Mouse (Mus musculus): ENCODE measurements around the gene Sprr2b.
"Not testable (repeated sequence)": the region's sequence is repeated elsewhere in the genome, so short reads cannot be mapped to it uniquely, and the experiment has no call there.

Sprr2b gene

DNA sequence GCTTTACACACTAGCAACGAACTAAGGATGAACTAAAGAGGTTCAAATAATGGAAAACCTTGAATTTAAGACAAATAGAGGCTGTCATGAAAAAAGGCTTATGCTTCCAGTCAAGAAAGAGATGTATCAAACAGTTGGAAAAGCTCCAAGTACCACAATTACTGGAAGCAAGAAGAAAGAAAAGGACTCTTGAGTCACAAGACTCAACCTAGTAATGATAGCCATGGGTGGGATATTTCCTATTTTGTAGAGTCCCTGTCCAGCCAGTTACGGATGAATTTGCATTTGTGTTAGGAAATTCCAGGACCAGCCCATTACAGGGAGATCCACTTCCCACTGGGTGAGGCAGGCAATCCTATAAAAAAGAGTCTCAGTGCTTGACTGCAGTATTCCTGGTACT is at the start of gene Sprr2b:
Gene Sprr2b (plus strand): TSS at position 301 of the 400 bp plus-strand sequence.
- no peak for DNase-seq (ENCODE audit: low read depth, low spot score)

GRCm38 (mm10) chr3:92271414-92271985 is 44.9 kb upstream of the Sprr2b start:
- DNase-seq (ENCODE audit: low read depth, low spot score) = not testable (repeated sequence)

GRCm38 (mm10) chr3:92273504-92273903 is 42.9 kb upstream of the Sprr2b start:
- not testable (repeated sequence) for DNase-seq (ENCODE audit: low read depth, low spot score)

GRCm38 (mm10) chr3:92274018-92274417 is 42.4 kb upstream of the Sprr2b start:
- not testable (repeated sequence) for DNase-seq (ENCODE audit: low read depth, low spot score)

- DNase-seq (ENCODE audit: low read depth, low spot score) = not testable (repeated sequence)
Observed at GRCm38 (mm10) chr3:92279663-92280062, 36.8 kb upstream of the Sprr2b start.

GRCm38 (mm10) chr3:92280963-92281606 is 35.3 kb upstream of the Sprr2b start:
- DNase-seq (ENCODE audit: low read depth, low spot score) = not testable (repeated sequence)

DNA sequence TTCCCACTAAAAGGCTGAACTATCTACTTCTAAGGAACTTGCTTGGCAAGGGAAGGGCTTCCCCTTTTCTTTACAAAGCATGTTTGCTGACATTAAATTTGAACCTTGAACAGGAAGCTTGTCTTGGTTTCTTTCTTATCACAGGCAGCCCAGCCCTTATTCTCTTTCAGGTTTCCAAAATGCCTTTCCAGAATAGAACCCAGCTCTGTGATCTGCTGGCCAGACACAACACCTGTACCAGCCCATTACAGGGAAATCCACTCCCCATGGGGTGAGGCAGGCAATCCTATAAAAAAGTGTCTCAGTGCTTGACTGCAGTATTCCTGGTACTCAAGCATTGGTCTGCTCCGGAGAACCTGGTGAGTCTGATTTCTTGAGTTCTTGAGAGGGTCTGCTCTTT is 31.3 kb upstream of the Sprr2b start, which contains the start of gene Sprr2a3:
Gene Sprr2a3 (plus strand): TSS at position 317 of the 400 bp plus-strand sequence.
- not testable (repeated sequence) for DNase-seq (ENCODE audit: low read depth, low spot score)

- DNase-seq (ENCODE audit: low read depth, low spot score) = not testable (repeated sequence)
Observed at GRCm38 (mm10) chr3:92288489-92288888, 27.9 kb upstream of the Sprr2b start.

- no peak for DNase-seq (ENCODE audit: low read depth, low spot score)
Observed at GRCm38 (mm10) chr3:92307406-92307805, 9.0 kb upstream of the Sprr2b start.

GRCm38 (mm10) chr3:92317384-92317783 is 964 bp downstream of the Sprr2b start:
- DNase-seq (ENCODE audit: low read depth, low spot score) = no peak

GRCm38 (mm10) chr3:92336278-92336677 is 19.9 kb downstream of the Sprr2b start:
- no peak for DNase-seq (ENCODE audit: low read depth, low spot score)

- no peak for DNase-seq (ENCODE audit: low read depth, low spot score)
Observed at GRCm38 (mm10) chr3:92338840-92339239, 22.4 kb downstream of the Sprr2b start, which contains the start of gene Sprr2d. Gene Sprr2d (plus strand): TSS chr3:92339140.

- DNase-seq (ENCODE audit: low read depth, low spot score) = no peak
Observed at GRCm38 (mm10) chr3:92351843-92352242, 35.4 kb downstream of the Sprr2b start, which contains the start of gene Sprr2e. Gene Sprr2e (plus strand): TSS chr3:92352143.

GRCm38 (mm10) chr3:92361619-92362018 is 45.2 kb downstream of the Sprr2b start:
- no peak for DNase-seq (ENCODE audit: low read depth, low spot score)

DNA sequence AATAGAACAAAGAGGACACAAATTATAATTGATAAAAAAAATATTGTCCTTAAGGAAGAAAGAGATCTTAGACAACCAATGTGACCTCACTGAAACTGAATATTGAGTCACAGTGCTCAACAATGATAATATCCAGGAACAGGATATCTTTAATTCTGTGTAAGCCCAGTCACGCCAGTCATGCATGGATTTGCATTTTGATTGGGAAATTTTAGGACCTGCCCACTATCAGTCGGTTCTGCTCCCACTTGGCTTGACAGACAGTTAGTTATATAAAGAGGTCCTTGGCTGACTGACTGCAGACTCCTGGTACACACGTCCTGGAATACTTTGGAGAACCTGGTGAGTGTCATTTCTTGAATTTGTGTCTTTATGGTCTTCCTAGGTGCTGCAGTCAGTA is 48.5 kb downstream of the Sprr2b start, which contains the start of gene Sprr2f:
Gene Sprr2f (plus strand): TSS at position 301 of the 400 bp plus-strand sequence.
- no peak for DNase-seq (ENCODE audit: low read depth, low spot score)
